Mouse (Mus musculus) stomach, postnatal 0 days (tissue): ENCODE measurements around the gene Nsun2. TPM values are rescaled to one million over a fixed set of nuclear protein-coding genes. Genes with fewer than 3 reads are reported as not detected.
A peak's percentile ranks its signal among the peaks of the same experiment; 100 is the strongest.
"Not testable (repeated sequence)": the region's sequence is repeated elsewhere in the genome, so short reads cannot be mapped to it uniquely, and the experiment has no call there.

Experiments
- ATAC-seq: fragments of 200-750 bp; cut with Nextera tagmentation; 2 replicates; pipeline ENCODE4 v1.8.0; 2017; ENCODE audit not compliant: low FRiP score, low TSS enrichment
- DNase-seq: peaks from one replicate; pipeline ENCODE4 v3.0.0-alpha.2; 2016; ENCODE audit warnings: low spot score
- H3K27ac ChIP-seq: fragments of 300-500 bp; sonication (generic); replicated peaks from 2 replicates; pipeline ENCODE4 v1.5.1; 2014; ENCODE audit warnings: mild to moderate bottlenecking, control low read depth
- H3K27me3 ChIP-seq: fragments of 300-500 bp; sonication (generic); 2 replicates; pipeline ENCODE4 v1.6.1; 2014; ENCODE audit warnings: low read length; ENCODE audit not compliant: control insufficient read depth, insufficient read depth
- H3K36me3 ChIP-seq: fragments of 300-500 bp; sonication (generic); 2 replicates; pipeline ENCODE4 v1.6.1; 2014; ENCODE audit warnings: low read length, mixed read lengths; ENCODE audit not compliant: control insufficient read depth, insufficient read depth
- H3K4me1 ChIP-seq: fragments of 300-500 bp; sonication (generic); replicated peaks from 2 replicates; pipeline ENCODE4 v1.6.1; 2014; ENCODE audit warnings: antibody characterized with exemption; ENCODE audit not compliant: control insufficient read depth, insufficient read depth
- H3K4me2 ChIP-seq: fragments of 300-500 bp; sonication (generic); replicated peaks from 2 replicates; pipeline ENCODE4 v1.6.1; 2014; ENCODE audit warnings: low read depth, mild to moderate bottlenecking, control low read depth, moderate library complexity
- H3K4me3 ChIP-seq: fragments of 300-500 bp; sonication (generic); 2 replicates; pipeline ENCODE4 v1.5.1; 2014; ENCODE audit warnings: low read depth, low read length, control low read depth
- H3K9ac ChIP-seq: fragments of 300-500 bp; sonication (generic); 2 replicates; pipeline ENCODE4 v1.6.1; 2014; ENCODE audit warnings: mild to moderate bottlenecking, low read length, control low read depth, mixed read lengths
- H3K9me3 ChIP-seq: fragments of 300-500 bp; sonication (generic); 2 replicates; pipeline ENCODE4 v1.6.1; 2016; ENCODE audit warnings: low read length; ENCODE audit not compliant: control insufficient read depth
- CTCF ChIP-seq: IDR thresholded peaks from 2 replicates; pipeline ENCODE4 v1.5.1; 2016; ENCODE audit warnings: antibody characterized with exemption, low read depth, mild to moderate bottlenecking, moderate library complexity
- EP300 ChIP-seq: optimal IDR thresholded peaks from 2 replicates; pipeline ENCODE3; 2016; ENCODE audit warnings: antibody characterized with exemption
- whole genome bisulfite sequencing: fragments of 180-500 bp; shearing (Covaris S2); extraction: QIAGEN DNeasy Blood & Tissue Kit; methylation state at CpG from one replicate; pipeline ENCODE4 v1.1.7; 2014; 5-methylcytosine and 5-hydroxymethylcytosine counted together
- polyA plus RNA-seq: library from polyadenylated mRNA; unstranded; fragments of >200 nt; fragmentation: Nextera tagmentation; extraction: Ambion mirVana; gene quantifications from 2 replicates; pipeline ENCODE4 v1.2.1, GENCODE M21; 2015

The Nsun2 gene
- polyA plus RNA-seq, 1 experiment from 2014 or later = 68.6 TPM

DNA sequence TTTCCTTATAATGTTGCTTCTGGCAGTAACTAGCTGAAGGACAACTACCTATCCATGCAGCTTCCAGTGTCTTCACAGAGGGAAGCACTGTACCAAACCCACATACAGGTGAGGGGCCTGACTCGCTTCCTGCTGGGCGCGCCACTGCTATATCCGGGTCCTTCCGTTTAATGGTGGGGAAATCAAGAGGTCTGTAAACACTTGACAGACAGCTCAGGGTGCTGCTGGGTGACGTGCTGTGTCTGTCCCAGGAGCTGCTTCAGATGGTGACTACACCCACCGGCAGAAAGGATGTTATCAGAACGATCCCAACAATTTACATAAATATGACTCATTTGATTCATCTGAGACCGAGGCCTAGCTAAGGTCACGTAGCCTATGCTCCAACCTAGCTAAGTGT, 65.3 kb downstream of the Nsun2 start:
- peak; percentile 74 for ATAC-seq
- 64% methylated on average over 10 of the region's 10 CpGs for WGBS
- Histone ChIP-seq H3K27ac (no peak overlapping the region), H3K4me1 (no peaks in the 10 kb centered on the region), H3K4me3 (no peak overlapping the region), H3K4me2 (no peak overlapping the region), H3K9me3 (no peaks in the 10 kb centered on the region), H3K27me3 (no peaks in the 10 kb centered on the region), H3K36me3 (no peaks in the 10 kb centered on the region), H3K9ac (no peak overlapping the region)
- DNase-seq = no peak
- TF ChIP-seq EP300 = no peak
- no peak for TF ChIP-seq CTCF

DNA sequence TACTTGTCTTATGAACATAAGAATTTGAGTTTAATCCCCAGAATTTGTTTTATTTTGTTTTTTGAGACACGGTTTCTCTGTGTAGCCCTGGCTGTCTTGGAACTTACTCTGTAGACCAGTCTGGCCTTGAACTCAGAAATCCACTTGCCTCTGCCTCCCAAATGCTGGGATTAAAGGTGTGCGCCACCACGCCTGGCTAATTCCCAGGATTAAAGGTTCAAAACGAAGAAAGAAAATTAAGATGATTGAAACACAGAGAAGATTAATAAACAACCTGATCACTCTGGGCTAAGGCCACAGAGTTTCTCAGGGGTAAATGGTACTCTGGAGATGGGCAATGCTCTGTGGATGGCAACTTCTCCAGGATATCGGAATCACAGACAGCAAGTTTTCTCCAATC, 67.3 kb downstream of the Nsun2 start:
- H3K4me2 ChIP-seq, H3K9ac ChIP-seq, H3K27me3 ChIP-seq, ATAC-seq, H3K4me1 ChIP-seq, H3K36me3 ChIP-seq, H3K4me3 ChIP-seq, H3K9me3 ChIP-seq, H3K27ac ChIP-seq, DNase-seq: not testable (repeated sequence)
- WGBS = 91% methylated on average over 5 of the region's 5 CpGs

DNA sequence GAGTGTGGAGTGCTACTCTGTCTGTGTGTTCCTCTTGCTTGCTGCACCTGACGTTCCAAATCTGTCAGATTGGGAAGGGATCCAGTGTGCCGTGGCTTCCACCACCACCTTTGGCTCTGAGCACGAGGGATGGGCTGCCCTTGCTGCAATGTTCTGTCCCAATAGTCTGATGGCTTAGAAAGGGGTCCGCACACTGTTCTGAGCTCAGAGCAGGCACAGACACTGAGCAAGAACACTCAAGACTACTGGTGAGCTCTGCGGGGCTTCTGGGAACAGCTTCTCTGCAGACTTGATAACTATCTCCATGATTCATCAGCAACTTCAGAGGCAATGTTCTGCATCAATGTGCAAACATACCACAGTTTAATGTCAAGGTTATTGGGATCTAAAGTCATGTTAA, 67.8 kb downstream of the Nsun2 start:
- Histone ChIP-seq H3K27ac (no peak overlapping the region), H3K4me2 (no peak overlapping the region), H3K36me3 (no peaks in the 10 kb centered on the region), H3K27me3 (no peaks in the 10 kb centered on the region), H3K9me3 (no peaks in the 10 kb centered on the region), H3K4me3 (no peak overlapping the region), H3K9ac (no peak overlapping the region), H3K4me1 (no peaks in the 10 kb centered on the region)
- 87% methylated on average over 5 of the region's 5 CpGs for WGBS
- no peak for ATAC-seq
- DNase-seq = no peak
- TF ChIP-seq CTCF (no peak), EP300 (no peak)

DNA sequence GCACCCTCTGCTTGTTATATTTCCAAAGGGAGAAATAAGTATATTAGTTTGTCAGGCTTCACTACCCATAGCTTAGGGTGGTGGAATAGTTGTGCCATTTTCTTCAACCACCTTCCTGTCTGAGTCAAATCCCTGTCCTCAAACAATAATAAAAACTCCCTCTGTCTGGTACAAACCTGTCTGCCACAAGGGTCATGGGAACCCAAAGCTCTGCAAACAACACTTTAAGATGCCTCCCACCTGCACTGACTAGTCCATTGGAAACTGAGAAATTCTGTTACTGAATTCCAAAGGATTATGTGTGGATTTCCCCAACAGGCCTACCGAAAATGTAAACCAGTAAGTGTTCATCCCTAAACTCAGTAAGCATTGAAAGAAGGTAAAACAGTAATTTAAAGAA, 71.1 kb downstream of the Nsun2 start:
- H3K4me2 ChIP-seq = no peak overlapping the region
- no peaks in the 10 kb centered on the region for H3K9me3 ChIP-seq
- TF ChIP-seq EP300 (no peak), CTCF (no peak)
- no peak for ATAC-seq
- no peak for DNase-seq
- WGBS = 67% methylated on average over 1 of the region's 1 CpGs
- no peaks in the 10 kb centered on the region for H3K27me3 ChIP-seq
- H3K9ac ChIP-seq = no peak overlapping the region
- H3K27ac ChIP-seq = no peak overlapping the region
- no peaks in the 10 kb centered on the region for H3K36me3 ChIP-seq
- no peak overlapping the region for H3K4me3 ChIP-seq
- no peaks in the 10 kb centered on the region for H3K4me1 ChIP-seq

DNA sequence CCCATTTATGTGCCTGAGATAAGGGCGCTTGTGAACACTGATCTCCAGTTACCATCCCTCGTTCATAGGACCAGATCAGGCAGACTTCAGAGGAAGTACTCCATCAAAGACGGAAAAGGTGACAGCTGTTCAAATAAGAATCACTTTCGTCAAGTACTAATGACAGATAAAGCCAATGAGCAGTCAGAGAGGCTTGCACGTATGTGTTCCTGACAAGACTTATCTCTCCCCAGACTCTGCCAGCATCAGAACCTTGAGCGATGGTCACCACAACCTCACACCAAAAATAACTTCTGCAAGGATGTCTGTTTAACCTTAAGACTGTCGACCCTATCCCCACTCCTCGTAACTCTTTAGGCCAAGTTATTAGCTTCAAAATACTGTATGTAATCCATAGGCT, 75.2 kb downstream of the Nsun2 start:
- H3K9ac ChIP-seq = no peak overlapping the region
- TF ChIP-seq EP300 = no peak
- TF ChIP-seq CTCF = no peak
- 0 out of 2 replicates have a peak, but pooled peaks cover 2% of the 10 kb centered on the region for H3K4me1 ChIP-seq
- DNase-seq = no peak
- WGBS = 66% methylated on average over 8 of the region's 8 CpGs
- ATAC-seq = no peak
- no peak overlapping the region for H3K4me2 ChIP-seq
- H3K36me3 ChIP-seq = no peaks in the 10 kb centered on the region
- no peaks in the 10 kb centered on the region for H3K27me3 ChIP-seq
- no peaks in the 10 kb centered on the region for H3K9me3 ChIP-seq
- H3K4me3 ChIP-seq = no peak overlapping the region
- no peak overlapping the region for H3K27ac ChIP-seq

DNA sequence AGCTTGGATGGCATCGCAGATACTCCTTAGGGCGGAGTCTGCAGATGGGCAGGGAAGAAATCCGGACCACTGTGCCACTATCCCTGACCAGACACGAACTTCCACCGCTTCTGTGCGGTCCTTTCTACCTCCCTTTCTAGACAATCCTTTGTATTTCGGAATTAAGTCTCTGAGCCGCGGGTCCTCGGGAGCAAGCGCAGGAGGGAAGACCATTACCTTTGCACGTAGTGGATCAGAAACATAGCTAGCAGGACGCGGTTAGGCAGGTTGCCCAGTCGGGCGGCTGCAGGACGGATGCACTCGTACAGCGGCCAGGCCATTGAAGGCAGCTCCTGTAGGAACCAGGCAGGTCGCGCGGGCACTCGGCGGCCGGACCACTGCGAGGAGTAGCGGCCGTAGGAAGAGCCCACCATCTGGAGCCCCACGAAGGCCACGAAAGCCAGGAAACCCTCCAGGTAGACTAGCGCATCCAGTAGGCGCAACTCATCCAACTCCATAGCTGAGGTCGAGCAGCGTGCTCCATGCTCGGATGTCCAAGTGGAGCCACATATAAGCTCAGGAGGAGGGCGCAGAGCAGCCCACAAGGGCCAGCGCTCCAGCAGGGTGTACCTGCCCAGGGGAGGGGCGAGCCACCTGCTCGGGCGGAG, 77.3 kb downstream of the Nsun2 start:
- H3K9me3 ChIP-seq = no peaks in the 10 kb centered on the region
- H3K4me1 ChIP-seq = 0 out of 2 replicates have a peak, but pooled peaks cover 2% of the 10 kb centered on the region
- H3K36me3 ChIP-seq = peaks cover 2% of the 10 kb centered on the region; the same call in 1 of the 2 replicates
- peak overlapping the region; percentile 66 for H3K4me3 ChIP-seq
- WGBS = under 1% methylated on average over 40 of the region's 40 CpGs
- H3K27me3 ChIP-seq = no peaks in the 10 kb centered on the region
- peak overlapping the region; percentile 70 for H3K4me2 ChIP-seq
- no peak for TF ChIP-seq CTCF
- TF ChIP-seq EP300 = no peak
- DNase-seq = peak; percentile 62
- peak; percentile 8 for ATAC-seq
- no peak overlapping the region for H3K27ac ChIP-seq
- peak overlapping the region; percentile 69 for H3K9ac ChIP-seq
